Mouse (Mus musculus): ENCODE results near the gene Olfr975. TPM values are rescaled to one million over a fixed set of nuclear protein-coding genes. Genes with fewer than 3 reads are reported as not detected.
"Not testable (repeated sequence)": the region's sequence is repeated elsewhere in the genome, so short reads cannot be mapped to it uniquely, and the experiment has no call there.

The Olfr975 gene
- polyA plus RNA-seq (2011; ENCODE audit: insufficient read length, low read depth, missing spikeins): not detected in 2 replicates

GRCm38 (mm10) chr9:39951946-39952345 lies at the start of gene Olfr975:
Olfr975 (minus strand) TSS chr9:39952046.
- H3K27ac ChIP-seq (ENCODE audit: insufficient read depth, low read length): no peak within 1 kb of the TSS
- no peaks in the 10 kb centered on the region for H3K4me1 ChIP-seq (ENCODE audit: control insufficient read depth, insufficient read depth, low read length)
- no peak for TF ChIP-seq POLR2A (IDR thresholded peaks at IDR 0.05; ENCODE audit: low read depth, low read length)
- no peak for TF ChIP-seq CTCF (IDR thresholded peaks at IDR 0.05; ENCODE audit: borderline replicate concordance, insufficient read depth, low read length)
- H3K4me3 ChIP-seq (ENCODE audit: insufficient read depth, low read length): no peak within 1 kb of the TSS

- no peak for TF ChIP-seq CTCF (IDR thresholded peaks at IDR 0.05; ENCODE audit: borderline replicate concordance, insufficient read depth, low read length)
- Histone ChIP-seq H3K27ac (ENCODE audit: insufficient read depth, low read length) (no peak within 1 kb of the TSS), H3K4me3 (ENCODE audit: insufficient read depth, low read length) (no peak within 1 kb of the TSS), H3K4me1 (ENCODE audit: control insufficient read depth, insufficient read depth, low read length) (no peaks in the 10 kb centered on the region)
Measured at GRCm38 (mm10) chr9:39991813-39992212, 40.0 kb upstream of the Olfr975 start, which contains the start of gene Olfr978. Olfr978 (plus strand) TSS chr9:39992113.

GRCm38 (mm10) chr9:39976581-39977145 lies 24.8 kb upstream of the Olfr975 start:
- not testable (repeated sequence) for H3K4me1 ChIP-seq (ENCODE audit: control insufficient read depth, insufficient read depth, low read length); H3K27ac ChIP-seq (ENCODE audit: insufficient read depth, low read length); H3K4me3 ChIP-seq (ENCODE audit: insufficient read depth, low read length)

- H3K4me3 ChIP-seq (ENCODE audit: insufficient read depth, low read length); H3K27ac ChIP-seq (ENCODE audit: insufficient read depth, low read length); H3K4me1 ChIP-seq (ENCODE audit: control insufficient read depth, insufficient read depth, low read length): not testable (repeated sequence)
Measured at GRCm38 (mm10) chr9:39961033-39961432, 9.2 kb upstream of the Olfr975 start, which contains the start of gene Olfr976. Olfr976 (minus strand) TSS chr9:39961133.

GRCm38 (mm10) chr9:39937201-39937600 lies 14.6 kb downstream of the Olfr975 start, which contains the start of gene Olfr974:
Olfr974 (plus strand) TSS chr9:39937501.
- Histone ChIP-seq H3K4me3 (ENCODE audit: insufficient read depth, low read length) (no peak within 1 kb of the TSS), H3K27ac (ENCODE audit: insufficient read depth, low read length) (no peak within 1 kb of the TSS), H3K4me1 (ENCODE audit: control insufficient read depth, insufficient read depth, low read length) (no peaks in the 10 kb centered on the region)
- no peak for TF ChIP-seq CTCF (IDR thresholded peaks at IDR 0.05; ENCODE audit: borderline replicate concordance, insufficient read depth, low read length)
- TF ChIP-seq POLR2A (IDR thresholded peaks at IDR 0.05; ENCODE audit: low read depth, low read length): no peak

- H3K27ac ChIP-seq (ENCODE audit: insufficient read depth, low read length); H3K4me3 ChIP-seq (ENCODE audit: insufficient read depth, low read length); H3K4me1 ChIP-seq (ENCODE audit: control insufficient read depth, insufficient read depth, low read length): not testable (repeated sequence)
Measured at GRCm38 (mm10) chr9:39928837-39929236, 23.0 kb downstream of the Olfr975 start.

DNA sequence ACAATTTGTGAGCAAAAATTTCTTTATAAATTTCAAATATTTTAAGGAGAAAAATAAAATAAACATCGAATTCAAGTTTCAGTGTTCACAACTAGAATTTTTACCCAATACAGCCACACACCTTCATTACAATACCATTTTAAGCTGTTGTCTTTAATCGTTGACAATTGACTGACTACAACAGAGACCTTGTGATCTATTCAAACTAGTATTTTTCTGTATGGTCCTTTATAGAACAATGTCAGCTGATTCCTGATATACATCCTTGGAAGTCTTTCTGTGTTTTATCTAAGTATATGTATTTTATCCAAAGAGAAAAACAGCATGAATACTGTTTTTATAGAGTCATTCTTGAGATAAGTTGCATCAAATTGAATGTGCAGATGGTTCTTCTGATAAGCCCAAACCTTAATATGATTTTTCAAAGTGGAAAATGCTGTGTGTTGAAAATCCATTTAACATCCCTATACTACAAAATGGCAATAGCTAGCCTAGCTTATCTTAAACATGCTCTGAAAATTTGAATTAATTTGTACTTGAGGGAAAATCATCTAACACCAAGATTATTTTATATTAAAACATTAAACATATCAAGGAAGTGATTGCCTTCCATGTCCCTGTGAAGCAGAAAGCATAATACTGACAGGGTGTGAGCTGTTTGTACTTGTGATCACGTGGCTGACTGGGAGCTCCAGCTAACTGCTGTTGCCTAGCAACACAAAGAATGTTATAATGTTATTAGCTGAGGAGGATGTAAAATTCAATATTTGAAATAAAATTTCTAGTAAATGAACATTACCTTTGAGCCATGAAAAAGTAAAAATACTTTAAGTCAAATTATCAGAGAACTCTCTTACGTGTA lies 23.6 kb downstream of the Olfr975 start:
- H3K4me3 ChIP-seq (ENCODE audit: insufficient read depth, low read length); H3K4me1 ChIP-seq (ENCODE audit: control insufficient read depth, insufficient read depth, low read length); H3K27ac ChIP-seq (ENCODE audit: insufficient read depth, low read length): not testable (repeated sequence)

DNA sequence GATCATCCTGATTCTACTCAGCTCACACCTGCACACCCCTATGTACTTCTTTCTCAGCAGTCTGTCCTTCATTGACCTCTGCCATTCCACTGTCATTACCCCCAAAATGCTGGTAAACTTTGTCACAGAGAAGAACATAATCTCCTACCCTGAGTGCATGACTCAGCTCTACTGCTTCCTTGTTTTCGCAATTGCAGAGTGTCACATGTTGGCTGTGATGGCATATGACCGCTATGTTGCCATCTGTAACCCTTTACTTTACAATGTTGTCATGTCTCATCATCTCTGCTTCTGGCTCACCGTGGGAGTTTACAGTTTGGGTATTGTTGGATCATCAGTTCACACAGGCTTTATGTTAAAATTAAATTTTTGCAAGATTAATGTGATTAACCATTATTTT lies 41.9 kb downstream of the Olfr975 start:
- H3K27ac ChIP-seq (ENCODE audit: insufficient read depth, low read length): no peak overlapping the region
- H3K4me1 ChIP-seq (ENCODE audit: control insufficient read depth, insufficient read depth, low read length): no peaks in the 10 kb centered on the region
- TF ChIP-seq CTCF (IDR thresholded peaks at IDR 0.05; ENCODE audit: borderline replicate concordance, insufficient read depth, low read length) (no peak), POLR2A (IDR thresholded peaks at IDR 0.05; ENCODE audit: low read depth, low read length) (no peak)
- H3K4me3 ChIP-seq (ENCODE audit: insufficient read depth, low read length): no peak overlapping the region

GRCm38 (mm10) chr9:39907036-39907435 lies 44.8 kb downstream of the Olfr975 start, which contains the start of gene Olfr229:
Olfr229 (plus strand) TSS chr9:39907336.
- no peaks in the 10 kb centered on the region for H3K4me1 ChIP-seq (ENCODE audit: control insufficient read depth, insufficient read depth, low read length)
- no peak for TF ChIP-seq CTCF (IDR thresholded peaks at IDR 0.05; ENCODE audit: borderline replicate concordance, insufficient read depth, low read length)
- no peak for TF ChIP-seq POLR2A (IDR thresholded peaks at IDR 0.05; ENCODE audit: low read depth, low read length)
- no peak within 1 kb of the TSS for H3K27ac ChIP-seq (ENCODE audit: insufficient read depth, low read length)
- no peak within 1 kb of the TSS for H3K4me3 ChIP-seq (ENCODE audit: insufficient read depth, low read length)

- Histone ChIP-seq H3K27ac (ENCODE audit: insufficient read depth, low read length) (no peak overlapping the region), H3K4me1 (ENCODE audit: control insufficient read depth, insufficient read depth, low read length) (no peaks in the 10 kb centered on the region), H3K4me3 (ENCODE audit: insufficient read depth, low read length) (no peak overlapping the region)
- no peak for TF ChIP-seq POLR2A (IDR thresholded peaks at IDR 0.05; ENCODE audit: low read depth, low read length)
- no peak for TF ChIP-seq CTCF (IDR thresholded peaks at IDR 0.05; ENCODE audit: borderline replicate concordance, insufficient read depth, low read length)
Measured at GRCm38 (mm10) chr9:39905106-39905505, 46.7 kb downstream of the Olfr975 start.

Other genes starting within 250 kb of the Olfr975 start
- gene Olfr149, start 244.9 kb downstream of the Olfr975 start, polyA plus RNA-seq (2011; ENCODE audit: insufficient read length, low read depth, missing spikeins): not detected in 2 replicates
- gene Olfr965, start 240.7 kb downstream of the Olfr975 start, polyA plus RNA-seq (2011; ENCODE audit: insufficient read length, low read depth, missing spikeins): not detected in 2 replicates
- gene Olfr150, start 221.1 kb downstream of the Olfr975 start, polyA plus RNA-seq (2011; ENCODE audit: insufficient read length, low read depth, missing spikeins): not detected in 2 replicates
- not detected in 2 replicates for gene Olfr967, start 205.8 kb downstream of the Olfr975 start, polyA plus RNA-seq (2011; ENCODE audit: insufficient read length, low read depth, missing spikeins)
- not detected in 2 replicates for gene Olfr968, start 168.8 kb downstream of the Olfr975 start, polyA plus RNA-seq (2011; ENCODE audit: insufficient read length, low read depth, missing spikeins)
- gene Olfr969, start 161.1 kb downstream of the Olfr975 start, polyA plus RNA-seq (2011; ENCODE audit: insufficient read length, low read depth, missing spikeins): not detected in 2 replicates
- gene Olfr970, start 143.2 kb downstream of the Olfr975 start, polyA plus RNA-seq (2011; ENCODE audit: insufficient read length, low read depth, missing spikeins): not detected in 2 replicates
- not detected in 2 replicates for gene Olfr971, start 115.2 kb downstream of the Olfr975 start, polyA plus RNA-seq (2011; ENCODE audit: insufficient read length, low read depth, missing spikeins)
- not detected in 2 replicates for gene Olfr972, start 85.6 kb downstream of the Olfr975 start, polyA plus RNA-seq (2011; ENCODE audit: insufficient read length, low read depth, missing spikeins)
- gene Olfr229, start 44.7 kb downstream of the Olfr975 start, polyA plus RNA-seq (2011; ENCODE audit: insufficient read length, low read depth, missing spikeins): not detected in 2 replicates
- not detected in 2 replicates for gene Olfr974, start 14.5 kb downstream of the Olfr975 start, polyA plus RNA-seq (2011; ENCODE audit: insufficient read length, low read depth, missing spikeins)
- not detected in 2 replicates for gene Olfr976, start 9.1 kb upstream of the Olfr975 start, polyA plus RNA-seq (2011; ENCODE audit: insufficient read length, low read depth, missing spikeins)
- not detected in 2 replicates for gene Olfr978, start 40.1 kb upstream of the Olfr975 start, polyA plus RNA-seq (2011; ENCODE audit: insufficient read length, low read depth, missing spikeins)
- gene Olfr979, start 51.4 kb upstream of the Olfr975 start, polyA plus RNA-seq (2011; ENCODE audit: insufficient read length, low read depth, missing spikeins): not detected in 2 replicates
- not detected in 2 replicates for gene Olfr980, start 57.5 kb upstream of the Olfr975 start, polyA plus RNA-seq (2011; ENCODE audit: insufficient read length, low read depth, missing spikeins)
- gene Olfr981, start 69.4 kb upstream of the Olfr975 start, polyA plus RNA-seq (2011; ENCODE audit: insufficient read length, low read depth, missing spikeins): not detected in 2 replicates
- not detected in 2 replicates for gene Olfr982, start 121.8 kb upstream of the Olfr975 start, polyA plus RNA-seq (2011; ENCODE audit: insufficient read length, low read depth, missing spikeins)
- not detected in 2 replicates for gene Olfr983, start 141.5 kb upstream of the Olfr975 start, polyA plus RNA-seq (2011; ENCODE audit: insufficient read length, low read depth, missing spikeins)
- not detected in 2 replicates for gene Olfr984, start 162.2 kb upstream of the Olfr975 start, polyA plus RNA-seq (2011; ENCODE audit: insufficient read length, low read depth, missing spikeins)
- not detected in 2 replicates for gene Olfr985, start 178.1 kb upstream of the Olfr975 start, polyA plus RNA-seq (2011; ENCODE audit: insufficient read length, low read depth, missing spikeins)
- not detected in 2 replicates for gene Tmem225, start 196.1 kb upstream of the Olfr975 start, polyA plus RNA-seq (2011; ENCODE audit: insufficient read length, low read depth, missing spikeins)
- gene Olfr986, start 228.9 kb upstream of the Olfr975 start, polyA plus RNA-seq (2011; ENCODE audit: insufficient read length, low read depth, missing spikeins): not detected in 2 replicates
- 2.6 and 3.7 TPM in 2 replicates for gene Zfp202, start 240.3 kb upstream of the Olfr975 start, polyA plus RNA-seq (2011; ENCODE audit: insufficient read length, low read depth, missing spikeins)

Measured in embryonic fibroblast, embryonic 13.5 days (primary cell).